Mouse (Mus musculus): ENCODE measurements around the gene Lrrc30. TPM values are rescaled to one million over a fixed set of nuclear protein-coding genes. Genes with fewer than 3 reads are reported as not detected.

Lrrc30 gene
- 0.60 and 1.4 TPM in 2 replicates for polyA plus RNA-seq (2012; rRNA removed)

GRCm38 (mm10) chr17:67632676-67633339, at the start of gene Lrrc30:
Gene Lrrc30 (minus strand): TSS chr17:67632723.

Other genes starting within 250 kb of the Lrrc30 start
- gene Lama1, start 64.5 kb upstream of the Lrrc30 start, polyA plus RNA-seq (2012; rRNA removed), result 124 and 144 TPM in 2 replicates